Mouse (Mus musculus): ENCODE data around the gene Reln.

The Reln gene

GRCm38 (mm10) chr5:22344556-22344975 lies at the start of gene Reln:
TSS of gene Reln (minus strand) at chr5:22344702.
- DNase-seq, result no peak

- DNase-seq, result no peak
Observed at GRCm38 (mm10) chr5:22388502-22388901, 44.0 kb upstream of the Reln start.

- DNase-seq, result no peak
Observed at GRCm38 (mm10) chr5:22360510-22360909, 16.0 kb upstream of the Reln start.

GRCm38 (mm10) chr5:22348412-22348811 lies 3.9 kb upstream of the Reln start:
- no peak for DNase-seq

- DNase-seq, result no peak
Observed at GRCm38 (mm10) chr5:22347732-22348131, 3.2 kb upstream of the Reln start.

- DNase-seq, result no peak
Observed at GRCm38 (mm10) chr5:22345894-22346635, 1.6 kb upstream of the Reln start.

- no peak for DNase-seq
Observed at GRCm38 (mm10) chr5:22344976-22345651, 612 bp upstream of the Reln start.

- DNase-seq, result no peak
Observed at GRCm38 (mm10) chr5:22343843-22344555, 503 bp downstream of the Reln start.

- no peak for DNase-seq
Observed at GRCm38 (mm10) chr5:22343536-22343842, 1.0 kb downstream of the Reln start.

- DNase-seq, result no peak
Observed at GRCm38 (mm10) chr5:22342461-22342860, 2.0 kb downstream of the Reln start.

- no peak for DNase-seq
Observed at GRCm38 (mm10) chr5:22340991-22341390, 3.5 kb downstream of the Reln start.

- DNase-seq, result no peak
Observed at GRCm38 (mm10) chr5:22335408-22335807, 9.1 kb downstream of the Reln start.

GRCm38 (mm10) chr5:22330802-22331201 lies 13.7 kb downstream of the Reln start:
- DNase-seq, result no peak

- DNase-seq, result no peak
Observed at GRCm38 (mm10) chr5:22328431-22329359, 15.8 kb downstream of the Reln start.

GRCm38 (mm10) chr5:22327170-22327569 lies 17.3 kb downstream of the Reln start:
- DNase-seq, result peak; percentile 14

GRCm38 (mm10) chr5:22323801-22324200 lies 20.7 kb downstream of the Reln start:
- no peak for DNase-seq

- DNase-seq, result no peak
Observed at GRCm38 (mm10) chr5:22317807-22318206, 26.7 kb downstream of the Reln start.

GRCm38 (mm10) chr5:22316471-22316870 lies 28.0 kb downstream of the Reln start:
- DNase-seq, result no peak

- DNase-seq, result no peak
Observed at GRCm38 (mm10) chr5:22315990-22316389, 28.5 kb downstream of the Reln start.

- no peak for DNase-seq
Observed at GRCm38 (mm10) chr5:22312995-22313394, 31.5 kb downstream of the Reln start.

GRCm38 (mm10) chr5:22311046-22311445 lies 33.5 kb downstream of the Reln start:
- DNase-seq, result no peak

GRCm38 (mm10) chr5:22309001-22309400 lies 35.5 kb downstream of the Reln start:
- no peak for DNase-seq

GRCm38 (mm10) chr5:22307853-22308252 lies 36.6 kb downstream of the Reln start:
- no peak for DNase-seq

All from lung, postnatal 14 days (tissue).